Mouse (Mus musculus) midbrain, embryonic 16.5 days (tissue): ENCODE results near the gene Kdm1a. TPM values are rescaled to one million over a fixed set of nuclear protein-coding genes. Genes with fewer than 3 reads are reported as not detected.
A peak's percentile ranks its signal among the peaks of the same experiment; 100 is the strongest.

Experiments used
- ATAC-seq: fragments of 200-750 bp; cut with Nextera tagmentation; 2 replicates; pipeline ENCODE4 v1.8.0; 2017; ENCODE audit warnings: moderate TSS enrichment
- H3K27ac ChIP-seq: fragments of 300-500 bp; sonication (generic); 2 replicates; pipeline ENCODE4 v1.5.1; 2014; ENCODE audit warnings: mild to moderate bottlenecking, low read length, mixed read lengths
- H3K27me3 ChIP-seq: fragments of 300-500 bp; sonication (generic); 2 replicates; pipeline ENCODE4 v1.6.1; 2014; ENCODE audit warnings: low read depth, low read length, mixed read lengths; ENCODE audit not compliant: control insufficient read depth, insufficient read depth
- H3K36me3 ChIP-seq: fragments of 300-500 bp; sonication (generic); 2 replicates; pipeline ENCODE4 v1.6.1; 2014; ENCODE audit warnings: mild to moderate bottlenecking, low read length, moderate library complexity, mixed read lengths; ENCODE audit not compliant: control insufficient read depth, insufficient read depth
- H3K4me1 ChIP-seq: fragments of 300-500 bp; sonication (generic); 2 replicates; pipeline ENCODE4 v1.6.1; 2014; ENCODE audit warnings: mild to moderate bottlenecking, low read length, mixed read lengths; ENCODE audit not compliant: control insufficient read depth, insufficient read depth
- H3K4me2 ChIP-seq: fragments of 300-500 bp; sonication (generic); 2 replicates; pipeline ENCODE4 v1.6.1; 2014; ENCODE audit warnings: mild to moderate bottlenecking, low read length, mixed read lengths
- H3K4me3 ChIP-seq: fragments of 300-500 bp; sonication (generic); 2 replicates; pipeline ENCODE4 v1.5.1; 2014; ENCODE audit warnings: low read depth, mild to moderate bottlenecking, low read length, moderate library complexity, mixed read lengths
- H3K9ac ChIP-seq: fragments of 300-500 bp; sonication (generic); 2 replicates; pipeline ENCODE4 v1.6.1; 2014; ENCODE audit warnings: low read depth, low read length, mixed read lengths
- H3K9me3 ChIP-seq: fragments of 300-500 bp; sonication (generic); replicated peaks from 2 replicates; pipeline ENCODE4 v1.6.1; 2014; ENCODE audit warnings: mild to moderate bottlenecking, low read length, mixed read lengths; ENCODE audit not compliant: control insufficient read depth, poor library complexity, severe bottlenecking
- WGBS: fragments of 180-500 bp; shearing (Covaris S2); extraction: QIAGEN DNeasy Blood & Tissue Kit; methylation state at CpG from one replicate; pipeline ENCODE4 v1.1.7; 2014; 5-methylcytosine and 5-hydroxymethylcytosine counted together
- polyA plus RNA-seq: library from polyadenylated mRNA; unstranded; fragments of >200 nt; fragmentation: Nextera tagmentation; extraction: Ambion mirVana; gene quantifications from 2 replicates; pipeline ENCODE4 v1.2.1, GENCODE M21; 2015

Gene Kdm1a
- polyA plus RNA-seq, 1 experiment from 2014 or later: 59.4 TPM

DNA sequence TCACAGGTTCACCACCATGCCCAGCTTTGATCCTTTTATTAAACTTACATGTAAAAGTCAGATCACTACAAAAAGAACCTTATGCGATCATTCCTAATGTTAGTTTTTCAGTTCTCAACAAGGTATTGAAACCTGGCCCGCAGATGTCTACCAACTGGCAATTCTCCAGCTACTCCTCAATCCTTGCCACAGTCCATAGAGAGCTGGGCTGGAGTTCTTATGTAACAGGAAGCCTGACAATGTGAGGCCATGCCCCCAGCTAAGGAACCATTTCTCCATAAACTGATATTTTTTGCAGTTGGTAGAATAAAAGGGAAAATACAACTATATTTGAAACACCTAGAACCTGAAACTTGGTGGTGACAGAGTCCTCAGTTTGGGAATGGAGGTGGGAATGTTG lies 42.8 kb downstream of the Kdm1a start:
- Histone ChIP-seq H3K27me3 (no peaks in the 10 kb centered on the region), H3K36me3 (peaks cover 27% of the 10 kb centered on the region), H3K4me1 (no peaks in the 10 kb centered on the region), H3K9ac (no peak overlapping the region), H3K27ac (no peak overlapping the region), H3K4me3 (no peak overlapping the region), H3K4me2 (no peak overlapping the region), H3K9me3 (no peaks in the 10 kb centered on the region)
- 99% methylated on average over 2 of the region's 2 CpGs for WGBS
- no peak for ATAC-seq

DNA sequence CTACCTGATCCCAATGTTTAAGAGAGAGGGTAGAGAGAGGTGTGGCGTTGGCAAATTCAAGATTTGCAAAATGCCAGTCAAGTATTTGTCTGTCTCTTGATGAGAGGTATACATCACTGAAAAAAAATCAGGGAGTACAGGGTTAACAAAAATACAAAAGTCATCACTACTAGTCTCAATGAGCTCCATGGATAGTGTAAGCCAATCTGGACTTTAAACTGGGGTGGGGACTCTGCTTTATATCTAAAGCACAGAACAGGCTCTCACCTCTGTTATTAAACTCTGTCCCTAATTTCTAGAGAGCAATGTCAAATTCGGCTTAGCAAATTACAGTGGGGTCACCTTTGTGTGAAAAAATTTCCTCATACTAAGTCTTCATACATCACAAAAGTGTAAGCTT lies 44.9 kb downstream of the Kdm1a start:
- Histone ChIP-seq H3K4me2 (no peak overlapping the region), H3K9ac (no peak overlapping the region), H3K27me3 (no peaks in the 10 kb centered on the region), H3K36me3 (peaks cover 40% of the 10 kb centered on the region), H3K27ac (no peak overlapping the region), H3K4me1 (no peaks in the 10 kb centered on the region), H3K4me3 (no peak overlapping the region), H3K9me3 (no peaks in the 10 kb centered on the region)
- no peak for ATAC-seq
- 96% methylated on average over 2 of the region's 2 CpGs for WGBS

DNA sequence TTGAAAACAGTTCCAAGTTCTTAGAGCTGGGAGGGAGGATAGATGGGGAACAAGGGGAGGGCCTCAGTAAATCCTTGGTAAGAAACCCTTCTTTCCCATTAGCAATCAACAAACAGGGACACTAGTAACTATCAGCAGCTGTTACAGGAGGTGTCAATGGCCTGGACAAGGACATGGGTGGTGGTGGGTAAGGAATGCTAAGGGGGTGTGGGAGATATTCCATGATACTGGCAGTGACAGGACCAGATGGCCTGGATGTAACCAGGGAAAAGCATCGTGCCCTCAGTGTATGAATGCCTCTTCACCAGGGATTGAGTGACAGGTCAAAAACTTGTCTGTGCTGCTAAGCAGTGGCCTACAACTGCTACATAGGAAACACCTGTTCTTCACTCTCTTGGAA lies 49.4 kb downstream of the Kdm1a start:
- Histone ChIP-seq H3K36me3 (peaks cover 34% of the 10 kb centered on the region), H3K27ac (no peak overlapping the region), H3K4me2 (no peak overlapping the region), H3K27me3 (no peaks in the 10 kb centered on the region), H3K9me3 (no peaks in the 10 kb centered on the region), H3K9ac (no peak overlapping the region), H3K4me3 (no peak overlapping the region), H3K4me1 (no peaks in the 10 kb centered on the region)
- WGBS: 67% methylated on average over 1 of the region's 1 CpGs
- ATAC-seq: no peak

DNA sequence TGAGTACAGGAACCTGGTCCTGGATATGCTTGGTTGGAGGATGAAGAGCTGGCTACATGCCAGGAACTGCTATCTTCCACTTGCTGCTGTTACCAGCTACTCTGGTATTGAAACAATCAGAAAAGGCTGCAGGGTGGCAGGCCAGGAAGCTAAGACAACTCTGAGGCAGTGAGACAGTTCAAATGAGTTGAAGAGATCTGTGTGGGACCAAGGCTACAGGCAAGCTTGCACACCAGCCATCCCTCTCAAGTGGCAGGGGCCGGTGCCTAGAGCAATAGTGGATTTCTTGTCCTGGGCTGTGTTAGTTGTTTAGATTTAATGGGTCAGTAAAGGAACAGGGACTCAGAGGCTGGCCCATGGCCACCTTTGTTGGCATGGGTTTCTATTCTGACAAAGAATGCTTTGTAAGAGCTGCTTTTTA lies 54.1 kb downstream of the Kdm1a start:
- H3K9me3 ChIP-seq: no peaks in the 10 kb centered on the region
- no peak overlapping the region for H3K4me2 ChIP-seq
- 38% methylated on average over 1 of the region's 1 CpGs for WGBS
- H3K9ac ChIP-seq: no peak overlapping the region
- H3K27ac ChIP-seq: peak overlapping the region; percentile 53; the same call in 1 of the 2 replicates
- 0 out of 2 replicates have a peak, but pooled peaks have one; percentile 39 for ATAC-seq
- no peak overlapping the region for H3K4me3 ChIP-seq
- H3K4me1 ChIP-seq: no peaks in the 10 kb centered on the region
- peaks cover 23% of the 10 kb centered on the region; the same call in 1 of the 2 replicates for H3K36me3 ChIP-seq
- no peaks in the 10 kb centered on the region for H3K27me3 ChIP-seq

DNA sequence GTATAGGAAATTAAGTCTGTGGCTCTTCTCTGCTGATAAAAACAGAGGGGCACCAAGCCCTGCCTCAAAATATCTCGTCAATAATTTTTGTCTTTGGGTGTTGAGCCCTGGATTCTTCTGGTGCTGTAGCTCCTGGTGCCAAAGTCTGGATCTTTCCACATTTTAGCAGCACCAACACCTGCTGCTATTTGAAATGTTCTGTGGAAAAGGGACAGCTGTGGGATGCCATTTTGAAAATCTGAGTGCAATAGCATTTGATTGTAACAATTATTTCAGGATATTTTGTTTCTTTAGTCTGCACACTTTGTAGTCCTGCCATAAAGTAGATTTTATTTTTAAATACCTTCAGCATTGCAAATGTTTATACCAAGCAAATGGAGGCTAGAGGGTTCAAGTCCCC lies 54.8 kb downstream of the Kdm1a start:
- Histone ChIP-seq H3K9me3 (no peaks in the 10 kb centered on the region), H3K27ac (no peak overlapping the region), H3K4me2 (no peak overlapping the region), H3K27me3 (no peaks in the 10 kb centered on the region), H3K9ac (no peak overlapping the region), H3K36me3 (peaks cover 18% of the 10 kb centered on the region; the same call in 1 of the 2 replicates), H3K4me1 (no peaks in the 10 kb centered on the region), H3K4me3 (no peak overlapping the region)
- no peak for ATAC-seq
- 81% methylated on average over 1 of the region's 1 CpGs for WGBS

DNA sequence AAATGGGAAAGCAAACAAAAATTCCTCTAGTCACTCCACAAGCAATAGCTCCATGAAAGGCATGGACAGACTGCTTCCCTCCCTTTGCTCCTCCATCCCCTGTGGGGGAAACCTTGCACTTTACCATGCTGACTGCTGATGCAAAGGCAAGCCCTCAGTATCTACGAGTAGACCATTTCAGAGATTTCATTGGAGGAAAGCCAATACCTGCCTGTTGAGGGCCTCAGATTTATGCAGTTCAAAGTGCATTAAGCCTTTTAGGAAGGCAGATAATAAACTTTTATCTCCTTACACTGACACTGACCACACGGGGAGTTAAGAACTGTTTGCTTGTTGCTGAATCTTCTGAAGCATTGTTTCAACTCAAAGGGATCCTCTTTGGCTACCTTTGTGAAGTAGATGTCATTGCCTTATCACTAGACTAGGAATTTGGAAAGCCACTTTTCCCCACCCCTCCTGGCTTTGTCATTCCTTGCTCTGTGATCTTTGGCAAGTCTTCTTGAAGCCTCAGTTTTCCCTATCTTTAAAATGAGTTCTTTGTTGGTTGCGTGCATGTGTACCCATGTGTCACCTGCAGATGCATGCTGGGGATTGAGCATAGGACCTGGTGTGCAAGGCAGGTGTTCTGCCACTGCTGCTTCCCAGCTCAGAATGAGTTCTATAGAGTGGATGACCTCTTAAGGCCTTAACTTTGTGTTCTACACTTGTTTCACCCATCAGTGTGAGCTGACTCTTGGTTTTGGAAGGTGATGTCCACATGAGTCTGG lies 56.1 kb downstream of the Kdm1a start:
- 76% methylated on average over 3 of the region's 3 CpGs for WGBS
- peaks cover 14% of the 10 kb centered on the region; the same call in 1 of the 2 replicates for H3K36me3 ChIP-seq
- H3K27ac ChIP-seq: no peak overlapping the region
- no peaks in the 10 kb centered on the region for H3K4me1 ChIP-seq
- no peaks in the 10 kb centered on the region for H3K27me3 ChIP-seq
- no peak overlapping the region for H3K4me2 ChIP-seq
- no peaks in the 10 kb centered on the region for H3K9me3 ChIP-seq
- no peak for ATAC-seq
- H3K9ac ChIP-seq: no peak overlapping the region
- no peak overlapping the region for H3K4me3 ChIP-seq

DNA sequence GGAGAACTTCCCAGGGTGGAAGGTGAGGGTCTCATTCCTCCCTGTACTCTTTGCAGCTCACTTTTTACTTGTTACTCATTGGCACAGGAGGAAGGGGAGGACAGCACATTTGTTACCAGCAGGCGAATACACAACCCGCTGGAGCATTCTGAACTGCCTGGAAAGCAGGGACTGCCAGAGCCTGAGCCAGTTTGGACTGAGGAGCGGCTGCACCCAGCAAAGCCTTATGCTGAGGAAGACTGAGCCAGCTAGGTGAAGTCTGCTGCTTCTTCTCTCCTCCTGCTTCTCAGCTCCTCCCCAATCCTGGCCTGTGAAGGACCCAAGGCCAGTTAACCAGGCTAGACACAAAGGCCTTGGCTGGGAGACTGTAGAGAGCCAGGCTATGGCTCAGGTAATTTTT lies 57.4 kb downstream of the Kdm1a start:
- no peak for ATAC-seq
- Histone ChIP-seq H3K4me1 (no peaks in the 10 kb centered on the region), H3K9me3 (no peaks in the 10 kb centered on the region), H3K4me2 (no peak overlapping the region), H3K27ac (no peak overlapping the region), H3K4me3 (no peak overlapping the region), H3K9ac (no peak overlapping the region), H3K27me3 (no peaks in the 10 kb centered on the region), H3K36me3 (peaks cover 10% of the 10 kb centered on the region; the same call in 1 of the 2 replicates)
- WGBS: 97% methylated on average over 3 of the region's 3 CpGs

DNA sequence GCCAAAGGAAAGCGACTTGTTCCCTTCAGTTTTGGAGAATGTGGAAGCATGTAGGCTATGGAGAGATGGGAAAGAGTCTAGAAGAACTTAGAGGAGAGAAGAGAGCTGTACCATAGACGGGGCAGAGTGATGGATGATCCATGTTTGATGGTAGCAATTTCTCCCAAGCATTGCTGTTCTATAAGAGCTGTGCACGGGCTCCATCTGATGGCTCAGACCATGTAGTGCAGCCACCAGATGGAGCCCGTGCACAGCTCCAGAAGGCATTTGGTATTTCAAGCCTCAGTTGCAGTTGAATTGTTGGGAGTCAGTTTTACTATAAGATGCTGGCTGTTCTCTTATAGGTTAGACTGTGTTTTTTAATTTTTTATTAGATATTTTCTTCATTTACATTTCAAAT lies 76.1 kb downstream of the Kdm1a start:
- ATAC-seq: peak; percentile 32; the same call in 1 of the 2 replicates
- no peaks in the 10 kb centered on the region for H3K27me3 ChIP-seq
- H3K9me3 ChIP-seq: no peaks in the 10 kb centered on the region
- no peaks in the 10 kb centered on the region for H3K4me1 ChIP-seq
- H3K4me3 ChIP-seq: no peak overlapping the region
- no peak overlapping the region for H3K4me2 ChIP-seq
- no peak overlapping the region for H3K27ac ChIP-seq
- no peak overlapping the region for H3K9ac ChIP-seq
- no peaks in the 10 kb centered on the region for H3K36me3 ChIP-seq
- WGBS: 18% methylated on average over 4 of the region's 4 CpGs

DNA sequence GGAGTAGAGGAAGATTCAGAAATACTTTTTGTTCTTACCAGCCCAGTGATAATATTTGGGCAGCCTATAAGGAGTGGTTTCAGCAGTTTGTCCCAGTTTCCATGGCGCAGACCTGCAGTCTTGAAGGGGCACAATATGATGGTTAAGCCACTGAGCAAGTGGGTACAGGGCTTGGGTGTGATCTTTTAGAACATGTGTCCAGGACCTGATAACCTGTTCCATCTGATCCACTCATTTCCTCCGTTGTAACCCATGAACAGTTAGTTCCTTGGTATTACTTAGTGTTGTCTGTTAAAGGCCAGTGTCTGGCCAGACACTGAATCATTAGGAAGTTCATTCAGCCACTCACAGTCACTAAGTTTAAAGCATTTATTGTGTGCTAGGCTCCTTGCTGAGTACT lies 78.2 kb downstream of the Kdm1a start:
- WGBS: 88% methylated on average over 2 of the region's 2 CpGs
- no peak overlapping the region for H3K27ac ChIP-seq
- no peaks in the 10 kb centered on the region for H3K4me1 ChIP-seq
- H3K9ac ChIP-seq: no peak overlapping the region
- no peak overlapping the region for H3K4me2 ChIP-seq
- ATAC-seq: no peak
- no peaks in the 10 kb centered on the region for H3K36me3 ChIP-seq
- H3K9me3 ChIP-seq: no peaks in the 10 kb centered on the region
- no peak overlapping the region for H3K4me3 ChIP-seq
- no peaks in the 10 kb centered on the region for H3K27me3 ChIP-seq
